Mouse (Mus musculus) T-helper 1 cell (primary cell): Measurements from ENCODE around the gene Arhgap22.

Experiments used
- in situ Hi-C: fragments of 300-600 bp; cut with MboI, MseI; formaldehyde crosslinking; loops from one replicate; pipeline ENCODE4 v1.15.1; 2025; ENCODE audit warnings: high pct_unique_total_duplicates

Gene Arhgap22

GRCm38 (mm10) chr14:33214767-33215128 is 922 bp downstream of the Arhgap22 start:
- in situ Hi-C loops, result loop anchor here (5.0 kb wide), 2 partner anchors 83 to 153 kb away; no protein-coding TSS in a partner anchor

- in situ Hi-C loops, result loop anchor here (5.0 kb wide), 2 partner anchors 82 to 152 kb away; no protein-coding TSS in a partner anchor
Observed at GRCm38 (mm10) chr14:33215163-33215562, 1.3 kb downstream of the Arhgap22 start.

GRCm38 (mm10) chr14:33216343-33217208 is 2.8 kb downstream of the Arhgap22 start:
- in situ Hi-C loops, result loop anchor here (5.0 kb wide), 2 partner anchors 81 to 151 kb away; no protein-coding TSS in a partner anchor

GRCm38 (mm10) chr14:33225235-33225634 is 11.4 kb downstream of the Arhgap22 start:
- in situ Hi-C loops, result no loop called here

GRCm38 (mm10) chr14:33230672-33231071 is 16.8 kb downstream of the Arhgap22 start:
- in situ Hi-C loops, result no loop called here

- in situ Hi-C loops, result no loop called here
Observed at GRCm38 (mm10) chr14:33231311-33231710, 17.5 kb downstream of the Arhgap22 start.

- in situ Hi-C loops, result no loop called here
Observed at GRCm38 (mm10) chr14:33232048-33232447, 18.2 kb downstream of the Arhgap22 start.

- in situ Hi-C loops, result no loop called here
Observed at GRCm38 (mm10) chr14:33235661-33236060, 21.8 kb downstream of the Arhgap22 start.

- in situ Hi-C loops, result no loop called here
Observed at GRCm38 (mm10) chr14:33240400-33240799, 26.6 kb downstream of the Arhgap22 start.

GRCm38 (mm10) chr14:33243261-33243660 is 29.4 kb downstream of the Arhgap22 start:
- in situ Hi-C loops, result no loop called here

GRCm38 (mm10) chr14:33244519-33244918 is 30.7 kb downstream of the Arhgap22 start:
- in situ Hi-C loops, result no loop called here

GRCm38 (mm10) chr14:33244946-33245345 is 31.1 kb downstream of the Arhgap22 start:
- in situ Hi-C loops, result no loop called here

GRCm38 (mm10) chr14:33246476-33246875 is 32.6 kb downstream of the Arhgap22 start:
- in situ Hi-C loops, result no loop called here

GRCm38 (mm10) chr14:33247623-33248022 is 33.8 kb downstream of the Arhgap22 start:
- in situ Hi-C loops, result no loop called here

- in situ Hi-C loops, result no loop called here
Observed at GRCm38 (mm10) chr14:33248741-33249140, 34.9 kb downstream of the Arhgap22 start.

- in situ Hi-C loops, result no loop called here
Observed at GRCm38 (mm10) chr14:33250215-33250939, 36.6 kb downstream of the Arhgap22 start.

- in situ Hi-C loops, result no loop called here
Observed at GRCm38 (mm10) chr14:33250956-33251745, 37.3 kb downstream of the Arhgap22 start.

GRCm38 (mm10) chr14:33258256-33258655 is 44.4 kb downstream of the Arhgap22 start:
- in situ Hi-C loops, result no loop called here

GRCm38 (mm10) chr14:33260131-33260530 is 46.3 kb downstream of the Arhgap22 start:
- in situ Hi-C loops, result no loop called here

GRCm38 (mm10) chr14:33264795-33265194 is 51.0 kb downstream of the Arhgap22 start:
- in situ Hi-C loops, result no loop called here

- in situ Hi-C loops, result no loop called here
Observed at GRCm38 (mm10) chr14:33276240-33276639, 62.4 kb downstream of the Arhgap22 start.

- in situ Hi-C loops, result no loop called here
Observed at GRCm38 (mm10) chr14:33278374-33278773, 64.5 kb downstream of the Arhgap22 start.
